Mouse (Mus musculus): ENCODE data around the gene Mki67.
"Not testable (repeated sequence)": the region's sequence is repeated elsewhere in the genome, so short reads cannot be mapped to it uniquely, and the experiment has no call there.

The Mki67 gene

GRCm38 (mm10) chr7:135716968-135717557, 902 bp upstream of the Mki67 start:
- no peak for DNase-seq (ENCODE audit: low spot score in 2 of 2)

- DNase-seq (ENCODE audit: low spot score in 2 of 2) = peak in 1 of 2 experiments; percentile 65
These were observed 300 bp upstream of the Mki67 start for GRCm38 (mm10) chr7:135716445-135716877.

- no peak for DNase-seq (ENCODE audit: low spot score in 2 of 2)
These were observed 995 bp downstream of the Mki67 start for GRCm38 (mm10) chr7:135715166-135715565.

DNA sequence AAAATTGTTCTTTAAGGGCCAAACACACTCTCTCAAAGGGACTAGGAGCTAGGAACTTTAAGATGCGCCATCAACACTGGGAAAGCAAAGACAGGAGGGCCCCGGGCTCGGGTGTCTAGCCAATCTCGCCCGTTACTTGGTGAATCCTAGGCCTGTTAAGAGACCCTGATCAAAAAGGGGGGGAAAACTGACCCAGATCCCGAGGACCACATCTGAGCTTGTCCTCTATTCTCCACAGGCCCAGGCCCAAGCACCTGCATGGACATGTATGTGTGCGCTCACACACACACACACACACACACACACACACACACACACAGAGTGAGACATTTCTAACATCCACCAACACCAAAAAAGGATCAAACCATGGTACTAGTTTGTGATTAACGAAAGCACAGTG, 2.8 kb downstream of the Mki67 start:
- no peak for DNase-seq (ENCODE audit: low spot score in 2 of 2)

DNA sequence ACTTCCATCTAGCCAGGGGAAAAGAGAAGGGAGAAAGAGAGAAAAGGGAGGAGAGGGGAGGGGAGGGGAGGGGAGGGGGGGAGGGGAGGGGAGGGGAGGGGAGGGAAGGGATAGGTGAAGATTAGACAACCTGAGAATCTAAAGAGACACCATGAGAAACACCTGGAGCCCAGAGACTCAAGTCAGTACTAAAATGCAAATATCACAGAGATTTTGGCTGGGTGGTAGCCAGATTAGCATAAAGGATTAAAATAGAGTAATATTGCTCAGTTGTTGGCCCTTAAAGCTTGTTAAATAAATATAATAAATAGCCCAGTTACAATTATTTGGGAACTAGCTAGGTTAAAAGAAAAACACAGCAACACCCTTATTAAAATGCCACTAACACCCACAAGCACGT, 3.6 kb downstream of the Mki67 start:
- DNase-seq (ENCODE audit: low spot score in 2 of 2) = no peak

DNA sequence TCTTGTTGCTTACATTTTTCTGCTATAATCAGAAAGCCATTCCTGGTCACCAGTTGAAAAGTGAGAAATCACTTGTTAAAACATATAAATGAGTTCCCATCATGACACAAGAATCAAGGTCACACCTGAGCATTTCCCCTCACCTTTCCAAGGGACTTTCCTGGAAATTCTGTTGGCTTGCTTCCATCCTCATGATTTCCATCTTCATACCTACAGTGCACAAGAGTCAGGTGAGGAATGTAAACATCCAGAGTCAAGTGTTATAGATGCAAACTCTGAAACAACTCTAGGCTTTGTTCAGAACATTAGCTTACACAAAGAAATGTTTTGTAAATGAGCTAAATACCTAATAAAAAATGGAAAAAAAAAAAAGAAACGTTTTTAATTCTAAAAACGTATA, 5.5 kb downstream of the Mki67 start:
- no peak for DNase-seq (ENCODE audit: low spot score in 2 of 2)

GRCm38 (mm10) chr7:135705753-135706152, 10.4 kb downstream of the Mki67 start:
- DNase-seq (ENCODE audit: low spot score in 2 of 2) = no peak

- DNase-seq (ENCODE audit: low spot score in 2 of 2) = no peak
These were observed 11.1 kb downstream of the Mki67 start for GRCm38 (mm10) chr7:135705083-135705482.

GRCm38 (mm10) chr7:135704251-135704650, 11.9 kb downstream of the Mki67 start:
- DNase-seq (ENCODE audit: low spot score in 2 of 2) = no peak

DNA sequence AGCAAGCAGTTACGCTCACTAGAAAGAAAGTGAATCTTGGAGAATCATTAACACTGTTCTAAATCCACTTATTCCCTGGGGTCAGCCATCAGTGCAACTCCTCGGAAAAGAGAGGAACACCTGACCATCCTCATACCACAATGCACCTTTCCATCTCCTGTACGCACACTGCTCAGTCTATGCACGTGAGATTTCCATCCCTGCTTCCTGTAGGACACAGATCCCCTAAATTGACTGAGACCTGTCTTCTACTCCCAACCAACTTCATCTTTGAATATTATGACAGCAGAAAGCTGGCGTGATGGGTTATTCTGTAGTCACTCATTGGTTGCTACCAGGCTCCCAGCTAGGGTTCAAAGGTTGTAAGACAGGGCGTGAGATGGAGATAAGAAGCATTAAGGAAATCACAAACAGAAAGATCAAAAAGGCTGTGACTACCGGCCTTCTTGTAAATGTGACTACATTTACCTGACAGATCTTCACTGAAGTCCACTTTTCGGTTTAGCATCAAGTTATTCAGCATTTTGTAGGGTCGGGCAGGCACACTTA, 12.5 kb downstream of the Mki67 start:
- DNase-seq (ENCODE audit: low spot score in 2 of 2) = no peak

DNA sequence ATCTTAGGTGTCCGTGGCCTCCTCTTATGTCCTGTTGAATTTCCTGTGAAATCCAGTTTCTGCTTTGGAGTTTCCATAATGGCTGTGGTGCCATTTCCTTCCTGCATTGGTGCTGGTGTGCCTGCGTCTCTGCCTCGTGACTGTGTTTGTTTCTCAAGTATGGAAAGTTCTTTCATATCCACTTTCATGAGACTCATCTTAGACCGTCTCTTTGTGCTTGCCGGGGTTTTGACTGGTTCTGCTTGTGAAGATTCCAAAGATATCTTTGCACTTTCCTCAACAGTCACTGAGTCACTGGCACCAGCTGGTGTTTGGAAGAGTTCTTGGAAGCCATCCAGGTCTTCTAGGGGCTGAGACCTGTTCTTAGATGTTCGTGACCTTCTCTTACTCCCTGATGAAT, 16.8 kb downstream of the Mki67 start:
- DNase-seq (ENCODE audit: low spot score in 2 of 2) = not testable (repeated sequence)

DNA sequence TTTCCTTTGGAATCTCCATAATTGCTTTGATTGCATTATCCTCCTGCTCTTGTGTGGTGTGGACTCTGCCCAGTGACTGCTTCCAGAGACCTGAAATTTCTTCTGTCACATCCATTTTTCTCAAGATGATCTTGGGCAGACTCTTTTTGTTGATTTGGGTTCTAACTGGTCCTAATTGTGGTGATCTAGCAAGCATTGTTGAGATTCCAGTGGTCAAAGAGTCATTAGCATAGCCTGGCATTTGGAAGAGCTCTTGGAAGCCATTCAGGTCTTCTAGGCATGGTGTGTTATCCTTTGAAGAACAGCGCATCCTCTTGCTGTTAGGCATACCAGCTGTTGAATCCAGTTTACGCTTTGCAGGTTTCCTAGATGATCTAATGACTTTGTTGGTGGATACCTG, 17.8 kb downstream of the Mki67 start:
- no peak for DNase-seq (ENCODE audit: low spot score in 2 of 2)

- not testable (repeated sequence) for DNase-seq (ENCODE audit: low spot score in 2 of 2)
These were observed 19.0 kb downstream of the Mki67 start for GRCm38 (mm10) chr7:135697021-135697740.

- DNase-seq (ENCODE audit: low spot score in 2 of 2) = no peak
These were observed 20.0 kb downstream of the Mki67 start for GRCm38 (mm10) chr7:135696127-135696526.

GRCm38 (mm10) chr7:135694796-135695195, 21.4 kb downstream of the Mki67 start:
- DNase-seq (ENCODE audit: low spot score in 2 of 2) = no peak

DNA sequence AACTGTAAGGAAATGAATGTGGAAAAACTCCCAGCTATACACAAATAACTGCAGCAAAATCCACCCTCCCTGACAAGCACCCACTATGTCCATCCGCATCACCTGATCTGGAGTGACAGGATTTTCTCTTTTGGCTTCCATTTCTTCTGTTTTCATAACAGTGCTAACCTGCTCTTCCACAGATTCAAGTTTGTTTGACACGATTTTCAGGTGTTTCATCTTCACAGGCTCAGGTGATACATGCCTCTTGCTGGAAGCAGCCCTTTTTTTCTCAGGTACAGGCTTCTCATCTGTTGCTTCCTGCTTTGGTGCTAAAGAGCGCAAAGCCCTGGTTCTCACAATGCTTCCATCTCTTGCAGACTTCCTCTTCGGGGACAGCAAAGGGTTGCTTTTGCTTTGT, 22.0 kb downstream of the Mki67 start:
- DNase-seq (ENCODE audit: low spot score in 2 of 2) = no peak

DNA sequence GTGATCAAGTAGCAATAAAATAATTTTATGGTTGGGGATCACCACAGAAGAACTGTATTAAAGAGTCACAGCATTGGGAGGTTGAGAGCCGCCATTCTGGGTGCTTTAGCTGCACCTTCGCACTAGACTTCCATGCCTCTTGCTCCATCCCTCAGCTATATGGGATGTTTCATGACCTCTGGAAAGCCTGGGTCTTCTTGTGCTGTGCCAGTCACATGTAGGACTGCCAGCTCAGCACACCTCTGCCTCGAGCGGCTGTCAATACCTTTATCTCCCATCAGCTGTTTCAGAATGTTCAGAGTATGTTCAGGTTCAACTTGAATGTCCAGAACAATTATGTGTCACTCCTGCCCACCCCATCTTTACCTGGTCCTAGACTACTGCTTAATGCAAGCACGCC, 24.2 kb downstream of the Mki67 start:
- DNase-seq (ENCODE audit: low spot score in 2 of 2) = no peak

DNA sequence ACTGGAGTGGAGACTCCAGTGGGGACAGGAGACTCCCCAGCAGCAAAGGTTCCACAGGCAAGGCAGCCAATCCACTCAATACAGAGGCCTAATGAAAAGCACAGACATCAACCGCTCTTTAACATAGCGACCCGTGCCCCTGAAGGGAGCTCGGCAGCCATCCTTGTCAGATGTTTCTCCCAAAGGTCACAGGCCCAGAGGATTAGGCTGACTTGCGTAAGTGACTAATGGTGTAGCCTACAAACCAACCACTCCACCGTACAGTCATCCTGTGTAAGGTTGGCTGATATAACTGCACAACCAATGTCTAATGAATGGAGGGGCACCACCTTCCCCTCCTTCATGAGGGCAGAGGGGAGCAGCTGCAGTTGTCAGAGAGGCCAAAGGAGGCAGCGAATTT, 26.8 kb downstream of the Mki67 start:
- no peak for DNase-seq (ENCODE audit: low spot score in 2 of 2)

GRCm38 (mm10) chr7:135684938-135685337, 31.2 kb downstream of the Mki67 start:
- DNase-seq (ENCODE audit: low spot score in 2 of 2) = no peak

DNA sequence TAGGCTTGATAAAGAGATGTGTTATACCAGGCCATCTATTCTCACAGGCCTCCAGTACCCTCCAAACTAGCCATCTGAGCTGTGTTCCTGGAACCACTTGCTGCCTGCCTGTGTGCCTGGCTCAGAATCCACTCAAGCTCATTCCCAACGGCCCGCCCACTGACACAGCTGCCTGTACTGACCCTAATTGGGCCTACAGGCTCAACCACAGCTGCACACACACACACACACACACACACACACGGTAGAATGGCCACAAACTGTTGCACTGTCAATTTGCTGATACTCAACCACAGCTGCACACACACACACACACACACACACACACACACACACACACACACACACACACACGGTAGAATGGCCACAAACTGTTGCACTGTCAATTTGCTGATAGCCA, 32.1 kb downstream of the Mki67 start:
- not testable (repeated sequence) for DNase-seq (ENCODE audit: low spot score in 2 of 2)

DNA sequence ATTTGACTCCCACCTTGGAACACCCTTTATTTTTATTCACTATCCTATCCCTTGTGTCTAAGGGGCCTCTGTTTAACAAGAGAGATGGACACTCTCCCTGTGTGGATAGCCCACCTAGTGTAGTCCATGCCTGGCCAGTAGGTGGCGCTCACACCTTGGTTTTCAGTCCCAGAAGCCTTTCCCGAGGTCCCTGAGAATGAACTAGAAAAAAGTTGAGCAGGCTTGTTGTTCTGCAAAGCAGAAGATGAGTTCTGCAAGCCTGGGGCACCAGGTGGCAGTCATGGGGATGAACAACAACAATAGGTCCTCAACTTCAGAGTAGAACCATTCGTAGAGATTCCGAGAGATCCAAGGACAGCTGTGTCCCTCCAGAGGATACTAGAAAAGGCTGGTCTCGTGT, 35.8 kb downstream of the Mki67 start:
- DNase-seq (ENCODE audit: low spot score in 2 of 2) = no peak

GRCm38 (mm10) chr7:135676722-135677121, 39.4 kb downstream of the Mki67 start:
- no peak for DNase-seq (ENCODE audit: low spot score in 2 of 2)

GRCm38 (mm10) chr7:135673576-135673975, 42.6 kb downstream of the Mki67 start:
- DNase-seq (ENCODE audit: low spot score in 2 of 2) = no peak
